Mouse (Mus musculus) neural tube, embryonic 13.5 days (tissue): Measurements from ENCODE around the gene Krt16. TPM values are rescaled to one million over a fixed set of nuclear protein-coding genes. Genes with fewer than 3 reads are reported as not detected.

Experiments used
- polyA plus RNA-seq: library from polyadenylated mRNA; unstranded; fragments of >200 nt; fragmentation: Nextera tagmentation; extraction: Ambion mirVana; gene quantifications from 2 replicates; pipeline ENCODE4 v1.2.1, GENCODE M21; 2015

The Krt16 gene
- polyA plus RNA-seq, 1 experiment from 2014 or later = not detected

Other genes with a start within 250 kb of the Krt16 start
- gene Krt33a, start 232.7 kb downstream of the Krt16 start, polyA plus RNA-seq = not detected in 2 replicates
- not detected in 2 replicates for gene Krt33b, start 219.0 kb downstream of the Krt16 start, polyA plus RNA-seq
- gene Krt34, start 207.3 kb downstream of the Krt16 start, polyA plus RNA-seq = not detected in 2 replicates
- gene Krt31, start 198.4 kb downstream of the Krt16 start, polyA plus RNA-seq = not detected in 2 replicates
- not detected in 2 replicates for gene Krt32, start 160.7 kb downstream of the Krt16 start, polyA plus RNA-seq
- gene Krt35, start 152.7 kb downstream of the Krt16 start, polyA plus RNA-seq = not detected in 2 replicates
- not detected in 2 replicates for gene Krt36, start 143.3 kb downstream of the Krt16 start, polyA plus RNA-seq
- gene Krt13, start 127.3 kb downstream of the Krt16 start, polyA plus RNA-seq = not detected in 2 replicates
- 1.0 and 4.3 TPM in 2 replicates for gene Krt15, start 113.0 kb downstream of the Krt16 start, polyA plus RNA-seq
- gene Krt19, start 100.2 kb downstream of the Krt16 start, polyA plus RNA-seq = 1.1 and 2.2 TPM in 2 replicates
- not detected in 2 replicates for gene Krt9, start 55.7 kb downstream of the Krt16 start, polyA plus RNA-seq
- 1.6 and 7.2 TPM in 2 replicates for gene Krt14, start 41.4 kb downstream of the Krt16 start, polyA plus RNA-seq
- 0.73 and 1.4 TPM in 2 replicates for gene Krt17, start 12.1 kb upstream of the Krt16 start, polyA plus RNA-seq
- gene Krt42, start 21.0 kb upstream of the Krt16 start, polyA plus RNA-seq = not detected in 2 replicates
- 1,277 and 1,563 TPM in 2 replicates for gene Eif1, start 71.0 kb upstream of the Krt16 start, polyA plus RNA-seq
- 0.76 TPM in 1 of 2 replicates, not detected in the other for gene Gast, start 85.5 kb upstream of the Krt16 start, polyA plus RNA-seq
- 62.7 and 67.4 TPM in 2 replicates for gene Hap1, start 107.2 kb upstream of the Krt16 start, polyA plus RNA-seq
- gene Jup, start 148.9 kb upstream of the Krt16 start, polyA plus RNA-seq = 91.6 and 94.4 TPM in 2 replicates
- 24.6 and 27.6 TPM in 2 replicates for gene P3h4, start 165.9 kb upstream of the Krt16 start, polyA plus RNA-seq
- gene Fkbp10, start 166.8 kb upstream of the Krt16 start, polyA plus RNA-seq = 33.5 and 37.0 TPM in 2 replicates
- gene Nt5c3b, start 192.9 kb upstream of the Krt16 start, polyA plus RNA-seq = 99.8 and 110 TPM in 2 replicates
- 0.65 and 0.75 TPM in 2 replicates for gene Klhl10, start 193.0 kb upstream of the Krt16 start, polyA plus RNA-seq
- gene Klhl11, start 223.8 kb upstream of the Krt16 start, polyA plus RNA-seq = 10.2 and 12.1 TPM in 2 replicates